Mouse (Mus musculus): ENCODE results near the gene Irx5. TPM values are rescaled to one million over a fixed set of nuclear protein-coding genes. Genes with fewer than 3 reads are reported as not detected.
A peak's percentile ranks its signal among the peaks of the same experiment; 100 is the strongest.

Irx5 gene
- total and polyA plus RNA-seq, 3 experiments = 5.7 to 11.5 (median 6.2) TPM

- Histone ChIP-seq H3K79me2 (replicated peaks; ENCODE audit: control insufficient read depth, insufficient read depth, low read length) (no peaks in the 10 kb centered on the region), H3K4me1 (ENCODE audit: control insufficient read depth, insufficient read depth, low read length) (no peaks in the 10 kb centered on the region), H3K27me3 (ENCODE audit: control insufficient read depth, insufficient read depth, low read length) (peaks cover 31% of the 10 kb centered on the region), H3K27ac (peak overlapping the region; percentile 73), H3K4me3 (peak overlapping the region; percentile 96), H3K9ac (ENCODE audit: low read depth, low read length) (peak overlapping the region; percentile 89), H3K36me3 (ENCODE audit: control insufficient read depth, insufficient read depth, low read length) (no peaks in the 10 kb centered on the region)
- intact Hi-C loops (cut with DNase I) = loop anchor here (5.0 kb wide), 4 partner anchors 726 to 1046 kb away; partner anchors contain the start of genes Fto and Rpgrip1l
- peak; percentile 50 to 66 for DNase-seq
- 2% methylated on average over 80 of the region's 80 CpGs for WGBS
- TF ChIP-seq POLR2A (IDR thresholded peaks at IDR 0.05; ENCODE audit: insufficient read depth, low read depth, low read length) (no peak), CTCF (IDR thresholded peaks at IDR 0.05) (no peak), EP300 (IDR thresholded peaks at IDR 0.05; ENCODE audit: insufficient read depth, low read depth, low read length) (no peak)
Observed at GRCm38 (mm10) chr8:92358141-92358999, 945 bp downstream of the Irx5 start.

- no peaks in the 10 kb centered on the region for H3K4me1 ChIP-seq (ENCODE audit: control insufficient read depth, insufficient read depth, low read length)
- H3K27me3 ChIP-seq (ENCODE audit: control insufficient read depth, insufficient read depth, low read length) = peaks cover 33% of the 10 kb centered on the region
- TF ChIP-seq POLR2A (IDR thresholded peaks at IDR 0.05; ENCODE audit: insufficient read depth, low read depth, low read length) (no peak), EP300 (IDR thresholded peaks at IDR 0.05; ENCODE audit: insufficient read depth, low read depth, low read length) (no peak), CTCF (IDR thresholded peaks at IDR 0.05) (no peak)
- no peaks in the 10 kb centered on the region for H3K79me2 ChIP-seq (replicated peaks; ENCODE audit: control insufficient read depth, insufficient read depth, low read length)
- peak overlapping the region; percentile 96 for H3K4me3 ChIP-seq
- intact Hi-C loops (cut with DNase I) = loop anchor here (5.0 kb wide), 4 partner anchors 727 to 1047 kb away; partner anchors contain the start of genes Fto and Rpgrip1l
- H3K9ac ChIP-seq (ENCODE audit: low read depth, low read length) = peak overlapping the region; percentile 19; the same call in 1 of the 2 replicates
- peak in 1 of 2 experiments; percentile 48 for DNase-seq
- WGBS = 7% methylated on average over 35 of the region's 35 CpGs
- H3K27ac ChIP-seq = peak overlapping the region; percentile 73
- no peaks in the 10 kb centered on the region for H3K36me3 ChIP-seq (ENCODE audit: control insufficient read depth, insufficient read depth, low read length)
Observed at GRCm38 (mm10) chr8:92359000-92359832, 1.8 kb downstream of the Irx5 start.

GRCm38 (mm10) chr8:92359833-92360082, 2.3 kb downstream of the Irx5 start:
- no peak overlapping the region for H3K27ac ChIP-seq
- 8% methylated on average over 21 of the region's 21 CpGs for WGBS
- DNase-seq = peak; percentile 46 to 61

GRCm38 (mm10) chr8:92360083-92360861, 2.8 kb downstream of the Irx5 start:
- DNase-seq = peak; percentile 41 to 59
- Histone ChIP-seq H3K4me1 (ENCODE audit: control insufficient read depth, insufficient read depth, low read length) (no peaks in the 10 kb centered on the region), H3K79me2 (replicated peaks; ENCODE audit: control insufficient read depth, insufficient read depth, low read length) (no peaks in the 10 kb centered on the region), H3K36me3 (ENCODE audit: control insufficient read depth, insufficient read depth, low read length) (no peaks in the 10 kb centered on the region), H3K9ac (ENCODE audit: low read depth, low read length) (peak overlapping the region; percentile 58), H3K27ac (no peak overlapping the region; the same call in 1 of the 2 replicates), H3K27me3 (ENCODE audit: control insufficient read depth, insufficient read depth, low read length) (peaks cover 38% of the 10 kb centered on the region), H3K4me3 (peak overlapping the region; percentile 96)
- intact Hi-C loops (cut with DNase I) = no loop called here
- TF ChIP-seq POLR2A (IDR thresholded peaks at IDR 0.05; ENCODE audit: insufficient read depth, low read depth, low read length) (no peak), EP300 (IDR thresholded peaks at IDR 0.05; ENCODE audit: insufficient read depth, low read depth, low read length) (no peak), CTCF (IDR thresholded peaks at IDR 0.05) (no peak)
- 12% methylated on average over 71 of the region's 77 CpGs for WGBS

More at GRCm38 (mm10) chr8:92359833-92360082, 2.3 kb downstream of the Irx5 start:
- Histone ChIP-seq H3K9ac (ENCODE audit: low read depth, low read length) (peak overlapping the region; percentile 58), H3K36me3 (ENCODE audit: control insufficient read depth, insufficient read depth, low read length) (no peaks in the 10 kb centered on the region), H3K4me1 (ENCODE audit: control insufficient read depth, insufficient read depth, low read length) (no peaks in the 10 kb centered on the region), H3K4me3 (peak overlapping the region; percentile 96), H3K79me2 (replicated peaks; ENCODE audit: control insufficient read depth, insufficient read depth, low read length) (no peaks in the 10 kb centered on the region), H3K27me3 (ENCODE audit: control insufficient read depth, insufficient read depth, low read length) (peaks cover 36% of the 10 kb centered on the region)
- intact Hi-C loops (cut with DNase I) = loop anchor here (5.0 kb wide), 4 partner anchors 727 to 1047 kb away; partner anchors contain the start of genes Fto and Rpgrip1l
- TF ChIP-seq CTCF (IDR thresholded peaks at IDR 0.05) = 0 out of 2 replicates have a peak, but pooled peaks have one; percentile 2
- no peak for TF ChIP-seq EP300 (IDR thresholded peaks at IDR 0.05; ENCODE audit: insufficient read depth, low read depth, low read length)

GRCm38 (mm10) chr8:92361546-92362351, 4.3 kb downstream of the Irx5 start:
- H3K4me1 ChIP-seq (ENCODE audit: control insufficient read depth, insufficient read depth, low read length) = no peaks in the 10 kb centered on the region
- intact Hi-C loops (cut with DNase I) = loop anchor here (2.0 kb wide), 1 partner anchor 359 kb away; no protein-coding TSS in a partner anchor
- H3K36me3 ChIP-seq (ENCODE audit: control insufficient read depth, insufficient read depth, low read length) = no peaks in the 10 kb centered on the region
- TF ChIP-seq EP300 (IDR thresholded peaks at IDR 0.05; ENCODE audit: insufficient read depth, low read depth, low read length) = no peak
- TF ChIP-seq CTCF (IDR thresholded peaks at IDR 0.05) = peak; percentile 48
- H3K27ac ChIP-seq = no peak overlapping the region
- 28% methylated on average over 25 of the region's 25 CpGs for WGBS
- H3K4me3 ChIP-seq = no peak overlapping the region
- no peaks in the 10 kb centered on the region for H3K79me2 ChIP-seq (replicated peaks; ENCODE audit: control insufficient read depth, insufficient read depth, low read length)
- no peak overlapping the region for H3K9ac ChIP-seq (ENCODE audit: low read depth, low read length)
- peak; percentile 32 to 48 for DNase-seq
- H3K27me3 ChIP-seq (ENCODE audit: control insufficient read depth, insufficient read depth, low read length) = peaks cover 41% of the 10 kb centered on the region

Measured in heart, adult 2 months (tissue).